Mouse (Mus musculus) cerebellum, adult 2 months (tissue): Measurements from ENCODE around the gene Kpna2. TPM values are rescaled to one million over a fixed set of nuclear protein-coding genes. Genes with fewer than 3 reads are reported as not detected.

Experiments
- DNase-seq, 2 experiments: peaks; one replicate each; pipeline ENCODE4 v3.0.0; 2021
- H3K27ac ChIP-seq: fragments of 200-500 bp; 2 replicates; pipeline ENCODE4 v1.5.1; 2012; ENCODE audit warnings: low read length, control low read depth, inconsistent platforms; ENCODE audit not compliant: insufficient read depth
- H3K27me3 ChIP-seq: fragments of 200-500 bp; 2 replicates; pipeline ENCODE4 v1.6.1; 2012; ENCODE audit warnings: inconsistent platforms, mild to moderate bottlenecking, low read length, moderate library complexity; ENCODE audit not compliant: control insufficient read depth, insufficient read depth
- H3K4me1 ChIP-seq: fragments of 200-500 bp; 2 replicates; pipeline ENCODE4 v1.6.1; 2011; ENCODE audit warnings: low read length; ENCODE audit not compliant: control insufficient read depth, insufficient read depth
- H3K4me3 ChIP-seq: fragments of 200-500 bp; replicated peaks from 2 replicates; pipeline ENCODE3; 2011; ENCODE audit warnings: mild to moderate bottlenecking, low read depth, low read length, control low read depth; ENCODE audit not compliant: insufficient read depth
- CTCF ChIP-seq: fragments of 200-500 bp; IDR thresholded peaks from 2 replicates; pipeline ENCODE4 v1.5.1; 2011; ENCODE audit warnings: low read depth, mild to moderate bottlenecking, control low read depth, low read length, moderate library complexity, borderline replicate concordance; ENCODE audit not compliant: insufficient read depth
- POLR2A ChIP-seq: fragments of 200-500 bp; IDR thresholded peaks from 2 replicates; pipeline ENCODE4 v1.6.1; 2011; ENCODE audit warnings: low read length, control low read depth, borderline replicate concordance; ENCODE audit not compliant: insufficient read depth
- whole genome bisulfite sequencing: fragments of 180-500 bp; shearing (Covaris S2); methylation state at CpG from one replicate; pipeline ENCODE4 v1.1.7; 2018; 5-methylcytosine and 5-hydroxymethylcytosine counted together
- polyA plus RNA-seq: library from polyadenylated mRNA; depleted of rRNA; stranded (reverse); fragments of >200 nt; gene quantifications from 2 replicates; pipeline ENCODE4 v1.2.3, GENCODE M21; 2012; rRNA removed

The Kpna2 gene
- 30.1 and 32.2 TPM in 2 replicates for polyA plus RNA-seq

- no peaks in the 10 kb centered on the region for H3K27me3 ChIP-seq
- DNase-seq: peak; percentile 90 to 92
- TF ChIP-seq CTCF: no peak
- TF ChIP-seq POLR2A: peak; percentile 93; the same call in 1 of the 2 replicates
- H3K4me3 ChIP-seq: peak within 1 kb of the TSS; percentile 71
- H3K4me1 ChIP-seq: peaks cover 3% of the 10 kb centered on the region; the same call in 1 of the 2 replicates
- H3K27ac ChIP-seq: peak within 1 kb of the TSS; percentile 83; the same call in 1 of the 2 replicates
- WGBS: under 1% methylated on average over 56 of the region's 62 CpGs
Observed at GRCm38 (mm10) chr11:106999151-106999948, at the start of gene Kpna2. Gene Kpna2, minus strand, starts transcription at chr11:106999541.

GRCm38 (mm10) chr11:107046766-107047620, 47.7 kb upstream of the Kpna2 start:
- no peaks in the 10 kb centered on the region for H3K27me3 ChIP-seq
- no peaks in the 10 kb centered on the region; the same call in 1 of the 2 replicates for H3K4me1 ChIP-seq
- TF ChIP-seq POLR2A (no peak), CTCF (no peak)
- no peak for DNase-seq
- H3K4me3 ChIP-seq: no peak overlapping the region
- no peak overlapping the region for H3K27ac ChIP-seq
- 52% methylated on average over 15 of the region's 15 CpGs for WGBS

- no peak overlapping the region for H3K27ac ChIP-seq
- H3K4me3 ChIP-seq: no peak overlapping the region
- no peak for DNase-seq
- WGBS: 80% methylated on average over 4 of the region's 4 CpGs
- H3K4me1 ChIP-seq: no peaks in the 10 kb centered on the region; the same call in 1 of the 2 replicates
- TF ChIP-seq POLR2A: no peak
- TF ChIP-seq CTCF: no peak
- no peaks in the 10 kb centered on the region for H3K27me3 ChIP-seq
Observed at GRCm38 (mm10) chr11:107045546-107045945, 46.2 kb upstream of the Kpna2 start.

GRCm38 (mm10) chr11:107044321-107044720, 45.0 kb upstream of the Kpna2 start:
- no peak overlapping the region for H3K27ac ChIP-seq
- peak; percentile 77 to 78 for DNase-seq
- 22% methylated on average over 5 of the region's 5 CpGs for WGBS

GRCm38 (mm10) chr11:107043361-107043760, 44.0 kb upstream of the Kpna2 start:
- WGBS: 83% methylated on average over 11 of the region's 11 CpGs

More at GRCm38 (mm10) chr11:107044321-107044720, 45.0 kb upstream of the Kpna2 start:
- H3K4me3 ChIP-seq: no peak overlapping the region
- TF ChIP-seq CTCF: peak; percentile 53; the same call in 1 of the 2 replicates
- TF ChIP-seq POLR2A: no peak
- H3K4me1 ChIP-seq: no peaks in the 10 kb centered on the region; the same call in 1 of the 2 replicates
- H3K27me3 ChIP-seq: no peaks in the 10 kb centered on the region

GRCm38 (mm10) chr11:107041396-107041795, 42.1 kb upstream of the Kpna2 start:
- no peaks in the 10 kb centered on the region for H3K4me1 ChIP-seq
- DNase-seq: no peak
- no peaks in the 10 kb centered on the region for H3K27me3 ChIP-seq
- H3K4me3 ChIP-seq: no peak overlapping the region
- TF ChIP-seq CTCF (no peak), POLR2A (no peak)
- WGBS: 39% methylated on average over 3 of the region's 3 CpGs
- H3K27ac ChIP-seq: no peak overlapping the region

More at GRCm38 (mm10) chr11:107043361-107043760, 44.0 kb upstream of the Kpna2 start:
- TF ChIP-seq POLR2A: no peak
- no peak for TF ChIP-seq CTCF
- Histone ChIP-seq H3K4me1 (no peaks in the 10 kb centered on the region; the same call in 1 of the 2 replicates), H3K27me3 (no peaks in the 10 kb centered on the region), H3K4me3 (no peak overlapping the region), H3K27ac (no peak overlapping the region)
- DNase-seq: no peak

- no peaks in the 10 kb centered on the region for H3K4me1 ChIP-seq
- WGBS: 94% methylated on average over 5 of the region's 5 CpGs
- no peak overlapping the region for H3K27ac ChIP-seq
- TF ChIP-seq CTCF (no peak), POLR2A (no peak)
- H3K27me3 ChIP-seq: no peaks in the 10 kb centered on the region
- no peak overlapping the region for H3K4me3 ChIP-seq
- no peak for DNase-seq
Observed at GRCm38 (mm10) chr11:107039417-107039816, 40.1 kb upstream of the Kpna2 start.
